Mouse (Mus musculus) fibroblast of lung, adult 2 months (primary cell): ENCODE measurements at regions not wholly inside any gene's neighbourhood (a gene's known extent, or its start where the extent isn't known, plus 50 kb on each side); places are given as distances from the start of the nearest gene placed in this dataset.

Experiments
- DNase-seq: peaks from one replicate; pipeline ENCODE4 v3.0.0-alpha.2; 2011; ENCODE audit warnings: low read depth

DNA sequence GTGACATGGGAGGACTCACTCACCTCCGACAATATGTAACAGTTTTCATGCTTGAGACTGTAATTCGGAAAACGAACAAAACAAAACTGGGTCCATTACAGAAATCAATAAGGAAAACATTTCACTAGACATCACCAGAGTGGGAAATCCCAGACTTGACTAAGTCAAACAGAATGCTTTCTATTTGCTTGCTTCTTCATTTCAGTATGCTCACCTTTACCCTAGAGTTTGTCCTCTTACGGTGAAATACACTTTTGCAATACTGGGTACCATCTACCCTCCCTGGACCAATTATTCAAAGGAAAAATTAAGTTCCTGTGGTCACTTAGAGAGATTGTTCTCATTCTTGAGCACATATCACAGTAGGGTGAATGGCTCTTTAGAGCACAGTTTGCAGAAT lies 613.4 kb upstream of the 4930412O13Rik start:
- no peak for DNase-seq

DNA sequence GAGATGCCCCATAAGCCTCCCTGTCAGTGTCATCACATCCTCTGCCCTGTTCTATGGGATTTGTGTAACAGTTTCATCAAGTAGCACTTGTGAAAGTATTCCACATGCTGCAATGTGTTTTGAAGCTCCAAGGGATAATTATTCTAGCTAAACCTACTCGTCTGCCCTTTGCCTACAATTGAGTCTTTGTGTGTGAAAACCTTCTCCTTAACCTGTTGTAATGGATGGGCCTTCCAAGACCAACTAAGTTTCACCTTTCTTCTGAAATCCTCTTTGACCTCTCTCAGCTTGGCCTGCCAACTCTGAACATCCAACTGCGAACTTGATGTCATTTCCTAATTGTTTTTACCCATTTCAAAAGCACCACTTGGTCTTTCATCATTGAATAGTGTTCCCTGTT lies 597.6 kb upstream of the 4930412O13Rik start:
- DNase-seq: no peak

DNA sequence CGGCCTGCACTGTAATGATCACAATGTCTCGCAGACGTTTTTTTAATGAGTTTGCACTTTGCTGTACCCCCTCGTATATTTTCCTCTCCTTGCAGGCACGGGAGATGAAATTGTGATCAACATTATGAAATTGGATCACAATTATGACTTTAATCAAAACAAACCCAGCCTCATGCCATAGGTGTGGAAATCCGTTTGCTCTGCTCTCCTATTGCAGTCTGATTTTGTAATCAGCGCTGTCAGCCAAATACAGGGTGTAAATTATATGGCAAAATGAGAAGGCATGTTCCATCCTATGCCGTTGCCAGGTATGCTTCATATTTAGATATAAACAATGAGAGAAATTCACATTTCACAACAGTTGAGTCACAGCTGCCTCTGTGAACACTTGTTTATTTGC lies 595.3 kb upstream of the 4930412O13Rik start:
- DNase-seq: no peak

DNA sequence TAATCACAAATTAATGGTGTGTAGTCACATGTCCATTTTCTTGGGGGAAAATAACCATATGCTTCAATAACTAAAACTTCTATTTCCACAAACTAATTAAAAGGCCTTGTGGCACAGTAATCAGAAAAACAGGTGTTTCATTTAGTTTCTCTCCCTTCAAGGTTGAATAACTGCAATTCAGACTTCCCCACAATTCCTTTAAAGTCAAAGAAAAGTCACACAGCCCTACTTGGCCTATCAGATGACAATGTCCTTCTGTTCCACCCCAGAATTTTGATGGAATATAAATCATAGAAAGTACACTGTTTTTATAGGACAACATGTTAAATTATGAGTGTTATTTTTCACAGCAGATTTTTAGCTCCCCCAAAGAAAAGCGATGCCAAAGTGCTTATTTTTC lies 594.0 kb upstream of the 4930412O13Rik start:
- no peak for DNase-seq

DNA sequence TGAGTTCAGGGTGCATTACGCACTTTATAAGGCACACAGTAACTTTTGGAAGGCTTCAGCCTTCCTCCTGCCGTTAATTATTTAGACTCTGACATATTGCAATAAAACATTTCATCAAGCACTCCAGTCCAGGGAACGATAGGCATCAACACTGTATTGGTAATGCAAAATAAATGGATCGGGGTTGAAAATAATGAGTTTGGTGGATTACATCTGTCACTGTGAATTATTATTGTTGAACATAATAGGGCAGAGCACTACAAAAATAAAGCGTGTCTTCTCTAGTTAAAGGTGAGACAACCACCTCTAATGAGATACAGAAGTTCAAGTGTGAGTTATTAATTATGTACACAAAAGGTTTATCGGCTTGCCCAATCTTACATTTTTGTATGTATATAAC lies 593.4 kb upstream of the 4930412O13Rik start:
- no peak for DNase-seq

DNA sequence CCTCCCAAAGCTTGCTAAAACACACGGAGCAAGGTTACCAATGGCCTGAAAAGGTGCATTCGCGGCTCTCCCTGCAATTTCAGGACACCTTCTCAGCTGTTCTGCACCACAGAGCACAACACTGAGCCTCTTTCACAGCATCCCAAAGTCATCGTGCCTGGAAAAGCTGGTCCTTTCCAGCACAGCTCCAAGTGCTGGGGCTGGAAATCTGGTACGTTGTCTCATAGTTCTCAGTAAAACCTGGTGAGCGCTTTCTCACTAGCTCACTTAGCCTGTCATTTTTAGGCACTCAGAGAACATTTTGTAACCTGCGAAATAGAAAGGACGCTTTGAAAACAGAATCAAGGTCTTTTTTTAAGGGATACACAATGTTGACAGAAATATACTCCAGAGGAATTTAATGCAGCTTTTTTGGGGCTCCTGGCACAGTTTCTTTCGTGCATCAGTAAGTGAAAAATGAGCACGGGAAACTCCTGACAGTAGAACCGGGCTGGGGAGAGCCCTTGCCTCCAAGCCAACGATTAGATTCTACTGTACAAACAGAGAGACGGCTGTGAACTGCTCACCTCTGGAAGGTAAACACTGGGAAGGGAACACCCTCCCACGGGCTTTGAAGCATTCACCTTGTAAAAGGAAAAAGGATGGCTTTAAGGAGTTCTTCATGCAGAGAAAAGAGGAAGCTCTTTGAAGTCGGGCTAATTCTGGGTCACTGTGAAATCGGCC lies 549.3 kb upstream of the 4930412O13Rik start:
- DNase-seq: no peak

DNA sequence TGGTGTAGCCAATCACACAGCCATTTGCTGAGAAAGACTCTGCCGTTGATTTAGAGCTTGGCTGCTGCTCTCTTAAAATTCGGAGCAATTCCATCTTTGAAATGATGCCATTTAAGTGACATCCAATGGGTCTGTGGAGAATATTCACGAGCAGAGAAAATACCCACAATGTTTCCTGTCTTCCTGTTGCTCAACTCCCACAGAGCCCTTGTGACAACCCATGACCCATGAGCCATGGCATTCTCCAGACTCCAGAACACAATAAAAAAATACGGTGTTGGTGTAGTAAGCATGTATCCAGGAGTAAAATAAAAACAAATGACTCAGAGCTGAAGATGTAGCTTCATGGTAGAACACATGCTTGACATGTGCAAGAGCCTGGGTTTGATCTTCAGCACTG lies 532.1 kb upstream of the 4930412O13Rik start:
- no peak for DNase-seq

DNA sequence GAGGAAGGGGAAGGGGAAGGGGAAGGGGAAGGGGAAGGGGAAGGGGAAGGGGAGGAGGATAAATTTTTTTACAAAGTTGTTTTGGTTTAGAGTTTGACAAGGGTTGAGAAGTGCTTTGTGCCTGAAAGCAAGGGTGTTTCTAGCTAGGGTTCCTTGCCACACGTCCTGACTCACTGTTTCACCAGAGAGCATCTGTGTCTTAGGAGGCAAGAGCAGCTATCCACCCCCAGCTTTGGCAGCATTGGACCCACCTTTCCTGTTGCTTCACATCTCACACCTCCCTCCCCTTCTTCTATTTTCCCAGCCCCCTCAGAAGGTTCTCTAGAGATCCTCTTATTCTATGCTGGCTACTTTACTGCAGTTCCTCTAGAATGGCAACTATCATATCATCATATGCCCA lies 531.1 kb upstream of the 4930412O13Rik start:
- DNase-seq: no peak

DNA sequence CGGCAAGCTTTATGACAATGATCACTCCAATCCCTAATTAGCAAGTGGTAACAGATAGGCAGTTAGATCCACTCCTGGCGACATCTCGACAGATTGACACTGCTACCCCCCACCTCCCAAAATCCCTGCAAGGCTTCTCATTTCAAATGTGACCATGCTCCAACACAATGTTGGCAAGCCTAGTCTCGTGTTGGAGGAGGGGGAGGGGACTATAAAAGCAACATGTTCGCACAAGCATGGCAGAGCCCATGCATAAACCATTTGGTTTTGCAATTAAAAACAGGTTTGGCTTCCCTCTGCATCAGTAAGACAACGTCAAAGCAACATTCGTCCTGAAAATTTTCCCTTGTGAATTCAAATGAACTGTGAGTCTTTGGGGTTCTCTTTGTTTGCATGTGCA lies 528.9 kb upstream of the 4930412O13Rik start:
- no peak for DNase-seq

DNA sequence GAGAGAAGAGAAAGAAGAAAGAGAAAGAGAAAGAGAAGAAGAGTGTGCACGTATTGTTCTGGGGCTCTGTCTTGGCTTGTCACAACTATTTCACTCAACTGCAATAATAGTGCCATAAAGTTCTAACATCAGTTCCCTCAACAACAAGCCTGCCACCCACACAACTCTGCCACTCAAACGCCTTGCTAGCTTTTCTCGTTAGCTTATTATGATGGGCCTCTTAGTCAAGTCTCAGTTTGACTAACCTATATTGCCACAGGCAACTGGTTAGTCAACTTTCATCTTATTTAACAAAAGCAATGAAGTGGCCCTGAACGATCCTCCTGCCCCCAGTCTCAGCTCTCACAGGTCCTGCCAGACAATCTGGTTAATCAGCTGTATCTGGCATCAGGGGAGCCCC lies 521.0 kb upstream of the 4930412O13Rik start:
- no peak for DNase-seq

DNA sequence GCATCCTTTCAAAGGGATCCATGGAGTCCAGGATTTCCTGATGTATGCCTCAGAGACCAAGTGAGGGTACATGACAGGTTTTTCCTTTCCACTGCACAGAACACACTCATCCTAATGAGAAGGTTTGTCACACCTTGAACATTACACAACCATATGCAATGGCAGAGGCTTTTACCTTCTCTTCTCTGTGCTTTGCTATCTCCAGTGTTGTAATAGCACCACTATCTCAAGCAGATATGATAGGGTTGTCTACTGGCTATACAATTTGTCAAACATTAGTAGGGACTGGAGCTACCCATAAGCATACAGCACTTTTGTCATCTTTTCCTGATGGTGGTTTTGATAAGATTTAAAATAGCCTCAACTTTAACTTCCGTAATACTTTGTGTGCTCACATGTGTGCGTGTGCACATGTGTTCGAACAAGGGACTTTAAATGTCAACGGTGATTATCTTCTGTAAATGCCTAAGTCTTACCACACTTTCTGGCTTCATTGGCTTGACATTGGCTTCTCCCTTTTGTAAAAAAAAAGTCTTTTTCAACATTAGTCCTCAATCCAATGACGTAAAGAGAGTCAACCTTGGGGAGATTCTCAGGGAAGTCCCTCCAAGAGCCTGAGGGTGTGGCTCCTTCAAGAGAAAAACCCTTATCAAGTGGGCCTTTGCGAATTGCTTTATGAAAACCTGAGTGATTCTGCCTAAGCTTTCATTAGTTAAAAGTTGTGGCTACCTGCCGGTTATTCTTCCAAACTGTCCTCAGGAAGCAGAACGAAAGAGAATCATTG lies 513.1 kb upstream of the 4930412O13Rik start:
- no peak for DNase-seq

DNA sequence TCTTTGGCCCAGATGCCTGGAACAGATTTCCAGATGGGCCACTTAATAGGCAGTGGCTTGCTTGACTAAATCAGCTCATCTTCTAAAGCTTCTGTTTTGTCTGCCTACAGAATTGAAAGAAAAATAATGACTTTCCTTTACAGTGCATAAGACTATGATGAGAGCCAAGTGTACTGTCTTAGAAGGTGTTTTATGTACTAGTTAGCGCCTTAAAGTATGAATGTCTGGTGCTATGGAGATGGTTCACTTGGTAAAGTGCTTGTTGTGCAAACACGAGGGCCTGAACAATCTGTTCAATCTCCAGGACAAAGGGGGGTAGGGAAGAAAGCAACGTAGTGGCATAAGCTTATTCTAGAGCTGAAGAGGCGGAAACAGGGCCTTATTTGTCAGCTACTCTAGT lies 511.5 kb upstream of the 4930412O13Rik start:
- no peak for DNase-seq

DNA sequence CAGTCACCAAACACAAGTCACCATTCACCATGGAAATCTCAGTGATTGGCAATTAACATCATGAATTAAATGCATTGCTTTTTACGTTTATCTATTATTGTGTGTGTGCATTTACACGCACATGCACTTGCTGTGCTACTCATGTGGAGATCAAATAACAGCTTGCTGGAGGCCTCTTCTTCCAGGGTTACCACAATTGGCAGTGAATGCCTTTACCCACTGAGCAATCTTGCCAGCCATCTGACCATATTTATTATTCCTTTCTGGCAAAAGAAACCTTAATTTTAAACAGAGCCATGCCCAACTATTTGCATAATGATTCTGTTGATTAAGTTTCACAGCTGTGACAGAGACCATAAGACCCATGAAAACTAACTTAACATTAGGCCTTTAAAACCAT lies 494.5 kb upstream of the 4930412O13Rik start:
- no peak for DNase-seq

DNA sequence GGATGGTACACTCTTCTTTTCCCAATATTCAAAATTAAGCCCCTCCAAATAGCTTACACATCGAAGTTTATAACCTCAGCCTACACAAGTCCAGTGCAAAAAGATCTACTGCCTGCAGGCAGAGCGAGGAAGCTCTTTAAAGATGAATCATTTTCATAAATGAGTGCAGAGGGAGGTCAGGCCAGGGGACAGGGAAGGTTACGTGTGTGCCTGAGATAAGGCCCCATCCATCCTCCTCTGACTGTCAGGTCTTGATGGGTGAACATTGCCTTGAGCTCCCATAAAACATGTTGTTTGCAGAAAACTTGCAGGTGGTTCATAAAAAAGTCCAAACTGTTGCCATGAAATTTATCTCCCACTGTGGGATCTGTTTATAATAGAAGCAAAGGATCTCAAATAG lies 493.0 kb upstream of the 4930412O13Rik start:
- DNase-seq: no peak

DNA sequence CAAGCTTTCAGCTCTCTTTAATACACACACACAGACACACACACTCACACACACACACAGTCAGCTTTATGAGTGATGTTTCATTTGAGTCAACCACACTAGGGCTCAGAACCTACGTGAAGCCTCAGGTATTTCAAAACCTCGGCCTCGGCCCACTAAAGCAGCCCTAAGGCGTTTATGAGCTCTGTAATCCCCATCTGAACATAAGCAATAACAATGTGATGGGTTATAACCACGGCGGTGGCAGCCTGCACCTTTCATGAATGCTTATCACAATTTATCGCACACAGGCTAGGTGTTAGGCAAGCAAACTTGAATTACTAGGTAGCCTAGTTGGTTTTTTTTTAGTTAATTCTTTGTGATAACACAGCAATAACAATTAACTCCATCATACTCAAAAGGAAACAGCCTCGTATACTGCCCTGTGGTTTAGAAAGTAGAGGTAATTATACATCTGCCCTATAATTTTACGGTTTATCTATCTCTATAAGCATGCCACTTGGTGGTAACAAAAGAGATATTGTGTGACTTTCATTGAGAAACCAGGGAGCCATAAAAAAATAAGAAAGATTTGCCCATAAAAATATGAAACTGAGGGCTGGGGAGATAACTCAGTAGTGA lies 485.6 kb upstream of the 4930412O13Rik start:
- DNase-seq: no peak

DNA sequence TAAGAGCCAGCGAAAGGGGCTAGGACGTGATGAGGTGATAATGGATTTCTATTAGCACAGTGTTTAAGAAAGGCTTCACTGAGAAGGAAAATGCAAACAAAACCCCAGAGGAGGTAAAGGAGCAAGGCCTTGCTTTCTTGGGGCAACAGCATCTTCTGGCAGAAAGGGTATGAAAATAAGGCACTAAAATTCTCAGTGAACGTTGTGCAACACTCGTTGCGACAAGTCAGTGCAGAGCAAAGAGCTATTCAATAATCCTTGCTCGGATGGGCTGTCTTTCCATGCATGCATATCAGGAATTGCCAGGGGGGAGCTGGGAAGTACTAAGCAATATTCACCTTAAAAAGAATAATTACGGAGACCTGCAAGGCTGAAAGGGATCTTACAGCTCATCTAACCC lies 479.6 kb upstream of the 4930412O13Rik start:
- DNase-seq: no peak

DNA sequence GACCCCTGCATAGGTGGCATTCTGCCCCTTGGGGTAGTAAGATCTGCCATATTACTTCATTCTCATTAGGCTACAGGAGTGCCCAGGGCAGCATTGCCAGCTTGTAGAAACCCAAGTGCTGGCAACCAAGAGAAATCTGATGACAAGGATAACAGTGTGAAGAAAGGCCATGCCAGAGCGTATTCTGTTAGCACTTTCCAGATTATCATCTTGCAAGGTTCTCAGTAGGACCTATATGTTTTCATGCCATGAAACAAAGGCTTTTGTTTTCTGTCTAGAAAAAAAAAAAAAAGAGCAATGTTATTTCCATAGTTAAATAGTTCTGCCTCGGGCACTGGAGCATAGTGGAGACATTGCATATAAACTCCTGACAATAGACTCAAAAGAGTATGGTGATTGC lies 478.8 kb upstream of the 4930412O13Rik start:
- no peak for DNase-seq

DNA sequence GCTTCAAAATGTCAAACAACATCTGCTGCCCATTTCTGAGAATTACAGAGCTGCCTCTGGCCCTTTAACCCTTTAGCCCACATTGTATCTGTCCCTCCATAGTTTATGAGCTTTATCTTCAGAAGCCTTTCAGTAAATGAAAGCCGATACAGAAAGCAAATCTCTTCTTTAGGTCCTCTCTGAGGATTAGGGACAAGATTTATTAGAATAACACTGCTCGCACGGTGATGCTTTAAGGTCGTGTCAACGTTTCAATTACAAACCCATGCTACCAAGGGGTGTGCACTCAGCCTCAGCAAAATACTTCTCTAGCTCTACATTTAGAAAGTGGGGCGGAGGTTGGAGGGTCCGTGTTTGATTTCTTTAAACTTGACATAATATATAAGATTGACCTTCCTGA lies 472.0 kb upstream of the 4930412O13Rik start:
- DNase-seq: no peak

DNA sequence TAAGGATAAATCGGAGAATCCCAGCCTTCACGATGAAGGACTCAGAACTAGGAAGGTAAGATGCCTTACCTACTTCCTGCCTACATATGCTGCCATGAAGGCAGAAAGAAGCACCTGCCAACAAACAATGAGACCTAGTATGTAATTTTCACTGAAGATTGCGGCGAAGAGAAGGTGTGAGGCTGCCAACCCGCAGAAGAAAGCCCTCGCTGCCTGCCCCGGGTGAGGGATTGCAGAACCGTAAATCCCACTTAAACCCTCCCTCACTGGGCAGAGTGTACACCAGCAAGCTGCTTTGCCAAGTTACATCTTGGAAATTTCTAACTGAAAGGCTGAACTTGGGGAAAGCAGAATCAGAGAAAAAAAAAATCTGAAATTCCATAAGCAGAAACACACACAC lies 458.4 kb upstream of the 4930412O13Rik start:
- no peak for DNase-seq

DNA sequence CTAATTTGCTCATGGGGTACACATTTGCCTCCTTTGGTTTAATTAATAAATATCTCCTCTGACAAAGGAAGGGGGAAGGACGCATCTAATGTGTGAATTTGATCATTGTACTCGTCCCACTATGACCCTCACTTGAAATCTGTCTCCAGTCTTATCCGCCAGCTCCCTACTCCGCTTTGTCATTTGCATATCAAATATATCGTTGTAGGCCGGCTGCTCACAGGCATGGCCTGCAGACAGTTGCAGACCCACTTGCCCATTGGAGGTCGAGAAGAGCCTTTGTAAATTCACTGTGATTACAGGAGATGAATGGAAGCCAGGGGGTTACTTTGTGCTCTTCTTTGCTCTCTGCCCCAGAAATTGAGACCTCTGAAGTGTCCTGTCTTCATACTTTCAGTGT lies 457.5 kb upstream of the 4930412O13Rik start:
- no peak for DNase-seq

DNA sequence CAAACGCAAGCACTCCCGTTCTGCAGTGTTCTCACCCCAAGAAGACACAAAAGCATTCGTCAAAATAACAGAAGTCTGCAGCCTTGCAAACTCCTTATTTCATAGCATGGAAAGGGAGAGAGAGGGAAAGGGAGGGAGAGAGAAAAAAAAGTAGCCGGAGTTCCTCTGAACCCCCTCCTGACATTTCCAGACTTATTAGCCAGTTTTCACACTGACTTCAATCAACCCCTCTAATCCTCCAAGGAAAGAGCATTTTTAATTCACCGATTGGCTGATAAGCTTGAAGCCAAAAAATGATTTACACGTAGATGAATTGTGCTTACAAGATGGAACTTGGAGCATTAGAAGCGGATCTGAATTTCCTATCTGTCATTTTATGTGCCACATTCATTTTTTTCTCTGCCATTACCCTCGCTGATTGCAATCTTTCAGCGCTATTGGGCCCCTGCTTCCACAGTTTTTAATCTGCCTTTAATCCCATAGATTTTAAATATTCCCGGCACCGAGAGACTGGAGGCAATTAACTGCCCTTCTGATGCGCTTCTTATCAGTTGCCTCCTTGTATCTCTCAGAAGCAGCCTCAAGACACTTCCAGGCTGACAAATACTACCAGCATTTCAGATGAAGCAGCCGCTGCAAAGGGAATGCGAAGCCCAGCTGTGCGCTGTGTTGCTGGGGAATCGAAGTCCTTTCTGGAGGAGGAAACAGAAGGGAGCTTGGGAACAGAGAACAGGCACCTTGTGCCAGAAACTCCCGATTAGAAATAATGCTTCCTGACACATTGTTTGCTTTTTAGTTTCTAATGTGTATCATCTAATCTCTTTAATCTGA lies 447.7 kb upstream of the 4930412O13Rik start:
- no peak for DNase-seq

DNA sequence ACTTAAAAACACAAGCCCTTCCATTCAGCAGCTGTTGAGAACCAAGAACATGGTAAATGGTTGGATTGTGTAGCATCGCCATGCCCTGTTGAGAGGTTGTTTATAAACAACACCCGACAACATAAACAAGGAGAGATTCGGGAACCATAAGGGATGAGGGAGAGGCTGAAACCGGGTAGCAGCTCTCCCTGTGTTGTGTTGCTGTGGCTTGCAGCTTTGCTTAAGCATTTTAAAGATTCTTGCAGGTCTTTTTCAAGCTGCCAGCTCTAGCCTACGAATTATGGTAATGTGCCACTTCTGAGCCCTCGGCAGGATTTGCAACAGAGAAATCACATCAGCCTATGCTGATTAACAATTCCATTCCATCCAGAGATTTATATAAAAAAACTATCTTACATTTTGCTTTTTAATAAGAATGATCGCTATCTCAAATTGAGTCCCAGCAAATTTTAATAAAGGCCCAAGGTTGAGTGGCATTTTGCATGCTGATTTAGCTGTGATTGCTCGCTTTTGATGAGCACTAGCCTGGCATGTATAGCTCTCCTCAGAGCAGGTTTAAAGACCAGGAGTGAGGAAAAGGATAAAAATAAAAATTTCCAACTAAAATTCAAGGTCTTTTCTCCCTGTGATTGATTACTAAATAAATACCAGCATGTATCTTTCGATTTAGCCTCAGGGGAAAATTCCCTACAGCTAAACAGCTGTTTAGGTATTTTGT lies 445.7 kb upstream of the 4930412O13Rik start:
- no peak for DNase-seq
